Mouse (Mus musculus) left cerebral cortex, adult 18-20 months (tissue): ENCODE data around the gene Kank1. TPM values are rescaled to one million over a fixed set of nuclear protein-coding genes. Genes with fewer than 3 reads are reported as not detected.

ENCODE experiments used
- DNase-seq, 2 experiments: peaks; one replicate each; pipeline ENCODE4 v3.0.0; 2021 to 2022; ENCODE audit warnings: low spot score in 2 of 2, mixed read lengths in 1 of 2
- total RNA-seq, 2 experiments: library from RNA; stranded (reverse); gene quantifications; 2 replicates each; pipeline ENCODE4 v1.2.3; 2021

Kank1 gene
- total RNA-seq, 2 experiments from 2014 or later = 13.4 to 13.6 TPM

DNA sequence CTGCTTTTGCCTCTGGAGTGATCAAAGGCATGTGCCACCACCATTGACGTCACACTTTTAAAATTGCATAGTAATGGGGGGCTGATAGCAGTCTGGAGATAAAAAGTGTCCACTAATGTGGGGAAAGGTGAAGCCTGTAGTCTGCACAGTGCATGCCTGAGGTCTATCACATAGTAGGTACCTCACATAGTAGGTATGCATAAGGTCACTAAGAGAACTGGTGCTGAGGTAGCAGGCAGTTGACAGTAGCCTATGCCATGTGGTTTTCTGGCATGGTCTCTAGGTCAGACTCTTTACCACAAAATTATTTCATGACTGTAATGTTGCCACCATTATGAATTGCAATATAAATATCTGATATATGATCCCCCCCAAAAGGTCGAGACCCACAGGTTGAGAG, 71.4 kb downstream of the Kank1 start:
- DNase-seq = no peak

DNA sequence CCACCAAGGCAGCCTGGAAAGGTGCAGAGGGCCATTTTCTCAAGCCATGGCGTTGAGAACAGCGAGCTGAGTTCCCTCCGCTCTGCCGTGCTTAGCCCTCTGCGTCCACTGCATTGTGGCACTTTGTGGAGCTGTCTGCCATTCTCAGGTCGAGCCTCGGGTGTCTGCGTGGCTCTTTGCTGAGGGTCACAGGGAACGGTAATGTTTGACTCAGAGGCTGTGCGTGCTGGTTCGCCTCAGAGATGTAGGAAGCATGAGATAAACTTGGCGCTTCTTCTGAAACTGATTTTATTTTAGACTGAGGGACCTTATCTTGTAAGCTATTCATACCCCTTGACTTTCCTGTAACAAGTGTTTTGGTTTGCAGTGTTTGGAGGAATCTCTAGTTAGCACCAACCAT, 72.0 kb downstream of the Kank1 start:
- no peak for DNase-seq

- DNase-seq = no peak
These were observed 74.2 kb downstream of the Kank1 start for GRCm38 (mm10) chr19:25310989-25311388.

- DNase-seq = no peak
These were observed 74.9 kb downstream of the Kank1 start for GRCm38 (mm10) chr19:25311626-25312025.

DNA sequence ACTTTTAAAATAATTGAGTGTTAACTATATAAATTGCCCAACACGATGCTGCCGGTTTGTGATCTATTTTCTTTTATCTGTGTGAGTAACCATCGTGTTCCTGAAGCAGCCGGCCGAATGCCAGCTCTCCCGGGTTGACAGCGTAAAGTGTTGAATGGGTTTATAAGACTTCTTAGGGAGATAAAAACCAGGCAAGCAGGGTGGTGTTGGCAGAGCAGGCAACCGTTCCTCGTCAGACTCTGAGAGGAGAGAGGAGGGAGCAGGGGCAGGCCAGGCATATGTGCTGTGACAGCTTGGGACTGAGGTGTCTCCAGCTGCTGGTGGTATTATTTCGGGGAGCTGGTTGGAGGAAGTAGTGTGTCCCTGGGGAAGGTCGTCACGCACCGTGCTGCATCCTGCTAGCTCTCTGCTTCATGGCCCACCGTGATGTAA, 78.7 kb downstream of the Kank1 start:
- peak; percentile 5 to 22 for DNase-seq

DNA sequence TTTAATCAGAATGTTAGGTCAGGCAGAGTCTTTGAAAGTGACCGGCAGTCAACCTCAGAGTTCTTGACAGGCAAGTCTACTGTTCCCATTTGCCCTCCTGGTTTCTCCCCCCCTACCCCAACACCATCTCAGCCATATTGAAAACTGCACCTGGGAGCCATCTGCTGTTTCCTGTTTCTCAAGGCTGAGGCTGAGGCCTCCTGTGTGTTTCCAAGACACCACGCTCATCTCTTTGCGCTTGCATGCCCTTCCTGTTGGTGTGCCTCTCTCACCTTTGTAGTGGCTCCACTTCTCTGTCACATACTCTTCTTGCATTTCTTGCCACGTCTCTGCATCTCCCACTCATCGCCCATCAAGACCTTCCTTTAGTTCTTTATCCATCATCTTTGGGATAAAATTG, 79.2 kb downstream of the Kank1 start:
- DNase-seq = no peak

DNA sequence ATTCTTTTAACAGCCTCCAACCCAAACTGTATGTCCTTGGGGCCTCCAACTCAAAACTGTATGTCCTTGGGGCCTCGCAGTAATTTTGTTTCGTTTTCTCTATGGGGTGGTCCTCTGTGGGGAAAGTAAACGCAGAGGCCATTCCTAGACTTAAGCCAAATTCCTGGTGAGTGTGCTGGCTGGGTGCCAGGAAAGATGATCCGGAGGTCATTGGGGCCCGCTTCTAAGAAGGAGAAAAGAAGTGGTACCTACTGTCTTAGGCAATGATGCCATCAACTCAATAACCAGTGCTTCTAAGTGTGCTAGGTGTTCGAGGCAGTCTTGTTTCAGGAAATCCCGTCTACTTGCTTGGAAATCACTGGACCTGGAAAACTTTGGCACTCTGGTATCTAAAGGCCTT, 87.5 kb downstream of the Kank1 start:
- no peak for DNase-seq

DNA sequence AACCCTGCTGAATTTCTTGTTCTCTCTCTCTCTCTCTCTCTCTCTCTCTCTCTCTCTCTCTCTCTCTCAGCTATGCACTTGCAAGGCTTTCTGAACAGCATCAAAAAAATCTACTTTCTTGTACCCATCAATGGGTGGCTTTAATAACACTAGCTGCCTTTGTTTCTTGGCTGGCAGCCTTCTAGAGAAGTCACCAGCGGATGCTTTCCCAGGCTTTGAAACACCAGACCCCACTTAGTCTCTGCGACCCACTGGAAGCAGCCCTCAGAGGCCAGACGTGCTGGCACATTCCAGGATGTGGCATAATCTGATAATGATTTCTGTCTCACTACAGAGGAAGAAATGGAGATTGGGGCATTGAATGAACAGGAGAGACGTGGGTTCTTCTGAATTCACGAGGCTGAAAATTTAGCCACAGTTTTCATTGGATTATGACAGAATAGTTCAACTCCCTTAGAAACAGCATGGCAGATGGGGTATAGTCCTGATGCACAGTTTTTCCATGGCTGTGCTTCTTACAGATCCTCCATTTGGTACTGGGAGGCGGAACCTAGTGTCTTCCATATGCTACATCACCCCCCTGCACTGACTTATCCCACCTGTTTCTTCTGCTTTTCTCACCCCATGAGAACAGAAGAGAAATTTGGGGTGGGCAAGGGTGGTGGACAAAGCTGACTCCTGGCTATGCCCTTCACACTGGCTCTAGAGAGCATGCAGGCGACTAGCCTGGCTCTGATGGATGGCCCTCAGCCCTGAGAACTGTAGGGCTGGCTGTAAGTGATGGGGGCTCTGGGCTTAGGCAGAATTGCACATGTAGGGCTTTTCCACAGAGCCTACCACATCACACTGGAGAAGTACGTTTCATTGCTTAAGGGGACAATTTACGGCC, 88.6 kb downstream of the Kank1 start:
- DNase-seq = no peak

GRCm38 (mm10) chr19:25326002-25326300, 89.2 kb downstream of the Kank1 start:
- DNase-seq = no peak

- no peak for DNase-seq
These were observed 90.9 kb downstream of the Kank1 start for GRCm38 (mm10) chr19:25327633-25328032.

DNA sequence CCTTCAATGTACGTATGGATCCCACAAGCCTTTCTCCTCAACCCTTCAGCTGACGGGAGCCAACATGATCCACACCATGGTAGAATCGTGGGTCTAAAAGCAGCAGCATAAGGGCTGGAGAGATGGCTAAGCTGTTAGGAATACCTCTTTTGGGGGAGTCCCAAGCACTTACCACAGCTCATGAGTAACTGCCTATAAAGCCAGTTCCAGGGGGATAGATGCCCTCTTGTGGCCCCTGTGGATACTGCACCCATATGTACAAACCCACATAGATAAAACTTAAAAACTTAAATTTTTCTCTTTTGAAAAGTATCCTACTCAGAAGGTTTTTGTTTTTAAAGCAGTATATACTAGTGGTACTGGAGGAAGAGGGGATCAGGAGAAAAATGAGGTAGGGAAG, 97.6 kb downstream of the Kank1 start:
- peak; percentile 32 to 72 for DNase-seq

GRCm38 (mm10) chr19:25336731-25337130, 100.0 kb downstream of the Kank1 start:
- DNase-seq = no peak

DNA sequence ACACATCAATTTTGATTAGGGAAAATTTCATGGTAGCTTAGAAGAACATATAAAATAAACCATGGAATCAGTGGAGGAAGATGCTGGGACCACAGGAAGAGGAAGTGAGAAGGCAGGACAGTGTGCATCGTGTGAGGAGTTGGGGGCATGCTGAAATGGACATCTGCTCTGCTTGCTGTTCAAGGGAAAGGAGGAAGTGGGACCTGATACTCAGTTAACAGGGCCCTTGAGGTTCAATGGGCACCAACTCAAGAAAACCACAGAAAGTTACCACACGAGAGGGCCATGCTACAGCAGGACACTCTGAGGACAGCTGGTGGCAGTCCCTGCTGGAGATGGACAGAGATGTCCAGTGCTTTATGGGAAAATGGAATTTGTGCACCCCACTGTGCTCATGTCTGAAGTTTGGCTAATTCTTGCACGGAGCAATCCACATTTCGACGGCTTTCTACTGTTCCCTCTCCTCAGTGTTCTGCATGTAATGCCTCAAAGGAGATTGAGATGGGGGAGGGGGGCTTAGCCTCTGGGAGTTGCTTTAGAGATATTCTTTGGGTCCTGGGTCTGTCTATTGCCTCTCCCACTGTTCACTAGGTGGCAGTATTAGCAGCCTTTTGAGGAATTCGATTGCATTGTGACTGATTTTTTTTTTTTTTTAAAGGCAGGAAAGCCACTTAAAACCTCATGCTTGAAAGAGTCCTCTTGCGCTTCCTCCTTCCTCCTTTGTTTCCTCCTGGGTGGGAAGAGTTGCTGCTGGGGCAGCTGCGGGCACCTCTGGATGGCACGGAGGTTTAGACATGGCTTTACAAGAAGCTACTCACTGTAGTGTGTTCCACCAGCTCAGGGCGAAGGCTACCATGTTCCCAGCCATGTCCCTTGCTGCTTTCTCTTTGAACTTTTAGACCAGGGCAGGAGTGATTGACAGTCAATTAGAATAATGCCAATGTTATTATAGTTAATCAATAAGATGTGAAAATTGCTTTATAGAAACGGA, 104.2 kb downstream of the Kank1 start:
- no peak for DNase-seq

GRCm38 (mm10) chr19:25342026-25342425, 105.3 kb downstream of the Kank1 start:
- no peak for DNase-seq

DNA sequence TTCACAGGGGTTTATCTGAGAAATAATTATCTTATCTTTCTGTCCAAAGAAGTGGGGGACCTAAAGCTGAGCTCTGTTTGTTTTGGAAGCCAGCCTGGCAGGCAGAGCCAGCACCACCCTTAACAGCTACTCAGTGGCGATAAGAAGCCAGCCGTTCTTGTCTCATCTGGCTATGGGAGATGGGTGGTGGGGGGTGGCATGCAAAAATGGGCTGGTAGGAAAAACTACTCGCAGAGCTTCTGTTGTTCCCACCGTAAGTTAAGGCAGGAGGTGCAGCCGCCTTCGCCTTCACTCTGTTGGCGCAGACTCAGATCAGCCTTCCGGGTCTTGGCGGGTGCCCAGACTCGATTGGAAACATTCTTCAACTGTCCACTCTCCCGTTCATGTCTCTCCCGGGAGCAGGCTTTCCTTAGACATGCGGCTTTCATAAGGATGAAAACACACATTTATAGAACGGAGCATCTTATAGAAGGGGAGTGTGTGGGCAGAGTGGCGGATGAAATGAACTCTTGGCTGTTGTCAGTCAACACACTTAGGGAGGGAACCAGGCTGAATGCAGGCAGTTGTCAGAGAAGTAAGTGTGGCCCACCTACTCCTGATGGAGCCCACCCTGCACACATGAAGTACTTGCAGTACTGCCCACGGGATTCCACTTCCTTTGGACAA, 107.0 kb downstream of the Kank1 start:
- DNase-seq = peak; percentile 6 to 11

GRCm38 (mm10) chr19:25344371-25344770, 107.6 kb downstream of the Kank1 start:
- no peak for DNase-seq

DNA sequence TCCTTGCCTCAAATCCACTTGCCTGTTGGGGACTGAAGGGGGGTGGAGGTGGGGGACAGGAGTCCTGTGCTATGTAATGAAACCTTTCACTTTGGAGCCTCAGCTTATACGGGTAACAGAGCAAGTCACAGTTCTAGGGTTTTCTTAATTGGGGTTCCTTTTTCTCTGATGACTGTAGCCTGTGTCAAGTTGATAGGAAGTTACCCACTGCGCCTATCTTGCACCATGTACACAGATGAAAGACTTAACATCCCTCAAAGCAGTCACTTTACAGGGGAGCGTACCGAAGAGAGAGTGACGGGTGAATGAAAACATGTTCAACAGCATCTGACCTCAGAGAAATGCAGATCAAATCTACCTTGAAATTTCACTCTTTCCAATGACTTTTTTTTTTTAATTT, 109.2 kb downstream of the Kank1 start:
- DNase-seq = no peak

- DNase-seq = no peak
These were observed 110.7 kb downstream of the Kank1 start for GRCm38 (mm10) chr19:25347515-25347914.

DNA sequence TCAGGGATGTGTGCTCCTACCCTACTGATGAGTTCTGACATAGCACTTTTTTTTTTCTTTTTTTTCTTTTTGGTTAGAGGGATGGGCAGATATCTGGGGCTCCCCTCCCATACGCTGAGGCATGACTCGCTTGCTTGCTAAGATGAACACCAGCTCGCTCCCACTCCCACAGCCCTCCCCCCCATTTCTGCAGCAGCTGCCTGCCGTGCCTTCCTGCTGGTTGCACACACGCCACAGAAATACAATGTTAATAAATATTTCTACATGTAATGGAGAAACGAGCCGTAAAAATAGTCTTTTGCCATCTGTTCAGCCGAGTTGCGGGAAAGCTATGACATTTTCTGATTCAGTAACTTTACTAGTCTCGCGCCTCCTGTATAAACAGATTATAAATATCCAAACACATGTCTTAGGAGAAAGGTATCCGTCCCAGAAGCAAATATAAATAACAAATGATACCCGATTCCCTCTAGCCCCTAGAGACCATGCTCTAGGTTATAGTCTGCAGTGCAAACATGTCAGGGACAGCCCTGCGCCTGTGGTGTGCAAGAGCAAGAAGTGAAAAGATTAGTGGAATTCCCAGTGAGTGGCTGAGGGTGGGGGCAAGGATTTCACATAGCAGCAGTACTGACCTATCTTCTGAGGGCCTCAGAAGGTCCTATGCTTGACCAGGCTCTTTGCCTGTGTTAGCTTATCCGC, 114.6 kb downstream of the Kank1 start:
- DNase-seq = no peak

DNA sequence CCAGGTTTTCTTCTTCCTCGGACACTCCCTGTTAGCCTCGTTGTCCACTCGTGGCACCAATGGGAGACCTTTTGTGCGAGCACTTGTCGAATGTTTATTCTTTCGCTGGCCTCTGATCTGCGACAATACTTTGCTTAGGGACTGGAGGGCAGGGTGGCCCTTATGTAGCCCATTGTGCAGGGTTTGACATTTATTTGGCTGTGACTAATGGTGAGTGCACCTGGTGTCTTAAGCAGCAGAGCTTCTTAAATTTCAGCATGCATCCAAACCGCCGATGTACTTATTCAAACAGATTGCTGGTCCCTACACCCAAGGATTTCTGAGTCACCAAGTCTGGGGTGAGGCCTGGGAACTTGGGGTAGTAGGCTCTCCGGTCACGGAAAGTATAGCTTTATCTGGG, 120.3 kb downstream of the Kank1 start:
- no peak for DNase-seq
